Mouse (Mus musculus): ENCODE measurements around the gene Pgbd5.

The Pgbd5 gene

DNA sequence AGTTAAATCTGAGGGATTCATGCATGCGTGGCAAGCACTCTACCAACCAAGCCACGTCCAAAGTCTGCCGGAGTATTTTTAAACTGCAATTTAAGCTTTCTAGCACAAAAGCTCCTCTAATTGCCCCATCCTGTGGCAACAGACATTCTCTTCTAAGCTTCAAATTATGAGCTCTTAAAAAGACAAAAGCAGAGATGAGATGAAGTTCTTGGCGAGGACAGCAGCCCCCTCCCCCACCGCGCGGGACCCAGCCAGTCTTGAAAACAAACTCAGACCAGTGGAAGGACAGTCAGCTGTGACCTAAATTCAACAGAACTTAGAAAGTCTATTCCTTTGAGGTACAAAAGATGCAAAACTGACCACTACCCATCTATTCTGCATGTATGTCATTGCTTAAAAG, 48.3 kb downstream of the Pgbd5 start:
- DNase-seq (ENCODE audit: low spot score): no peak

DNA sequence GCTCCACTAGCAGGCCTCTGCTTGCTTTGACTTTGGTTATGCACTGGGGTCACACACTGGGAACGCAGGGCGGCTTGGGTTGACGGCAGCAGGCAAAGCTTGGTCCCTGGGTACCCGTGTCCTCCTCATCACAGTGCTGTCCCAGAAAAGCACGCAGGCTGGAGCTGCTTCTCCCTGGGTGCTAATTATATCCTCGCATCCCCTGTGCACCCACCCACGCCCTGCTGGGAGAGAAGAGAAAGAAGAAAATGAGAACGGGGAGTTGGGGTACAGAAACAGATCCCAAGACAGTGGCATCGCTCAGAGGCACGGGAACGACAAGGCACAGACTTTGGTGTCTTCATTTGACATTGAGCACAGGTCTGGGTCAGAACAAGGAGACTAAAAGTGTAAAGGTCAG, 50.0 kb downstream of the Pgbd5 start:
- no peak for DNase-seq (ENCODE audit: low spot score)

DNA sequence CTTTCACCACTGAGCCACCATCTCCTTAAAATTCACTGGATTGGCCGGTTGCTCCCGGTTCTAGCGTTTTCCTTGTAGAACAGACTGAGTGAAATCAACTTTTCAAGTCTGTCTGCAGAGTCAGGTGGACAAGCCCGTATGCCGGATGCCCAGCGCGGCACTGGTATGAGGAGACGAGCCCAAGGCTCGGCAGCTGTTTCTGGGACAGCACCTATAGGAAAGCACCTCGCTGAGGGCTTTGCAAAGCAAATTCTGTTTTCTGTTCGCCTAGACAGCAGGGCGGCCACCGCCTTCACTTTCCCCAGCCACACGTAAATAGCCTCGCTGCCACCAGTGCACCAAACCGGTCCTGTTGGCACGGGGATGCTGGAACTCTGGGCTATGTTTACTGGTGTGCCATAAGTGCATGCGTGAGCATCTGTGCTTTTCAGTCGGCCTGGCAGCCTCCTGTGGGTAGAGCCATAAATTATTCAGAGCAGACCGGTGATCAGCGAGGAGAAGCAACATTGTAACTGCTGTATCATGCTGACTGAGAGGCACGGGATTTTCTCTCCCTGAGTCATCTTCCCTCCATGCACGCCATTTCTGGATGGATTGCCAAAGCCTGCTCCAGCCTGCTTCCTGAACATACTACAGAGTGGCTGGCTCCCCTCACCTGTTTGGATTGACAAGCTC, 53.1 kb downstream of the Pgbd5 start:
- no peak for DNase-seq (ENCODE audit: low spot score)

DNA sequence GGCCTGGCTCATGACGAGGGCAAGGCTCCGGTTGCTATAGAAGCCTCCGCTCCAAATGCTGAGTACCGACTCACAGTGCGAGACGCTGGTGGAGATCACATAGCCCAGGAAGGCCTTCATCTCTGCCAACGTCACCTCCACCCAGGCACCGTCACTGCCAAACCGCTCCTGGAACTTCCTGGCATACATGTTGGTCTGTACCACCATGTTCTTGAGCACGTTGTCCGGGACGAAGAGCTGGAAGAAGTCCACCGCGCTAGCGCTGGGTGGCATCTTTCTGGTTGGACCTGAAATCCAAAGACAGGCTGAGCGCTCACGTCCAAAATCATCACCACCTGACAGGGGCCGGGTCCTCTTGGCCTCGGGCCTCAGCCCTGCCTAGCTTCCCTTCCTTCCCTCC, 55.1 kb downstream of the Pgbd5 start:
- no peak for DNase-seq (ENCODE audit: low spot score)

DNA sequence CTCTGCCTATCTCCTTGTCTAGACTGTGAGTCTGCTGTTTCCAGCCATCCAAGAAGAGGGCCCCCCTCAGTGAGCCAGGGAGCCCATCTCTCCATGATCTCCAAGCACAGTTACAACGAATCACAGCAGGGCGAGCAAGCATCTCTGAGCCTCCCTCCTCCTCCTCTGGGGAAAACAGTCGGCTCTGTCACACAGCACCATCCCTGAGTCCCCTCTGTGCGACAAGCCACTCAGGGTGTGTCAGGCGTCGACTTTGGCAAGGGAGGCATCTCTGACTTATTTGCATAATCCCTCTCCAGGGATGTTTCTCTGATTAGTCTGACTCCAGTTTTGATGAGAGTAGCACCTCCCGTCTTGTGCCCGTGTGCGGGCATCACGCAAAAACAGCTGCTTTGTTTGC, 57.2 kb downstream of the Pgbd5 start:
- no peak for DNase-seq (ENCODE audit: low spot score)

DNA sequence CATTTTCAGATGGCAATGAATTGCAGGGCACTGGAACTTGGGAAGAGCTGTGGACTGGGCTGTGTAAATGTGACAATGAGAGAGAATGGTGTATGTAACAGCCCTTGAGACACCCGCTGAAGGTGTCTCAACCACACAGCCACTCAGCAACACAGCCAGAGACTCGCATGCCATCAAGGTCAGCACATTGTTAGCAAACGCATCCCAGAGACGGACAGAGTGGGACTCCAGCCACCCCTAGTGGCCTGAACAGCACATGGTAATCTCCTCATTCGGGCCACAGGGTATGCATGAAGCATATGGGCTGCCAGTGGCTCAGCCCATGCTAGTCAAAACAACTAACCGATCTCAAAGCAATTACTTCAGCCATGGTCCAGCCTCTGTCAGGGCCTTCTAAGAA, 60.2 kb downstream of the Pgbd5 start:
- no peak for DNase-seq (ENCODE audit: low spot score)

DNA sequence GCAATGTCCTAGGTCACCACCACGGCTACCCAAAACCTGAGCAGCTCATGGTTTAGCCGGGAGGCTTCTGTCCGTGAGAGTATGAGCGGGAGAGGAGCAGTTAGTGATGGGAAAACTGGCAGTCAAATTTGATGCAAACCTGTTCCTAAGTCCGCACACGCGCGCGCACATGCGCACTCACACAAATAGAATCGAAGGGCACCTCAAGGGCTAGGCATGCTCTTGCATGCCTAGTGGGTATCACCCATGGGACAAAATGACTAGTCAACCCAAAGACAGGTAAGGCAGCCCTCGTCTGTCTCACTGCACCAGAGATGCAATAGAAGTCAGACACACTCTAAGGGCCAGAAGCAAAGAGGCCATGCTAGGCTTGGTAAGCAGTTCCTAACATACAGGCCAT, 63.1 kb downstream of the Pgbd5 start:
- no peak for DNase-seq (ENCODE audit: low spot score)

DNA sequence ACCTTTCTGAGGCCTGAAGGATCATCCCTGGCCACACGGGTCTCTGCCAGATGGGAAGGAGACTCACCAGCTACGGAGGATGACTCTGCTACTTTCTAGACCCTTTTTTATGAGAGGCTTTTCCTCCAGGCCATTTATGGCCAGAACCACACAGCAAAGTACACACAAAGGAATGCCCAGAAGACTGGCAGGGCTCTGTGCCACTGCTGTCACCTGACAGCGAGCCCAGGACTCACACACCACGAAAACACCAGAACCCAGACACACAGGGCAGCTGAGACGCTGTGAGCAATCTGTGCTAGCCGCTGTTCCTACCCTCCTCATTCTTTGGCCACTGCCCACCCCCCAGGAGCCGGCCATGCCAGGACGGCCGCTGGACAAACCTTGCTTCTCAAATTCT, 63.7 kb downstream of the Pgbd5 start:
- no peak for DNase-seq (ENCODE audit: low spot score)

DNA sequence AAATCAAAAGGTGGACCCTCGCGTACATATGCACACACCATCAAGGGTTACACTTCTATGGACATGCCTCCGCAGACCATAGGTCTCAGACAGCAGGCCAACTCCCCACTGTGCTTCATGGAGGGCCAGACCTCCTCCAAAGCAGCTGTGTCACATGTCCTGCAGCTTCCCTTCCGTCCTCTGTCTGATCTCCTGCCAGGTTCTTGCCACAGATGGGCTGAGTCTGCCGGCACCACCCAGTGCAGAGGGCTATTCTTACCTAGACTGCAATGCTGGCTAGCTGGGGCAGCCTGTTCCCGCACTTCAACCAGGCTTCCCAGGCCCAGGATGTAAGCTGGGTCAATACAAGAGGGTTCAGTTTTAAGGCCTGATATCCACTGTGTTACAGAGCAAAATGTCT, 64.3 kb downstream of the Pgbd5 start:
- DNase-seq (ENCODE audit: low spot score): no peak

DNA sequence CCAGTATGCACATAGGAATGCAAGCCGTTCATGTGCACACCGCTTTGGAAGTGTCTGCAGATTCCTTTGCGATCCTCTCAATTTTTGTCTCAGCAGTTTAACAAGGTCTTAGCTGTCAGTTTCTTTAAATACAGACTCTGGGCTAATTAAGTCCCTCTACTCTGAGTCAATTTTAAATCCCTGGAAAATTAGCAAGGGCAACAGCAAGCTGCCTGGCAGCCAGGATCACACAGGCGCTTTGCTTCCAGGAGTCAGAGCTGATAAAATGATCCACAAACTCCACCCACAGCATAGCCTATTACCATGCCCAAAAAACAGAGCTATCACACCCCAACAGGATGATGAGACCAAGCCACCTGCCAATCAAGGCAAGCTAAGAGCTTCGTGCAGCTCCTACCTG, 65.7 kb downstream of the Pgbd5 start:
- DNase-seq (ENCODE audit: low spot score): no peak

DNA sequence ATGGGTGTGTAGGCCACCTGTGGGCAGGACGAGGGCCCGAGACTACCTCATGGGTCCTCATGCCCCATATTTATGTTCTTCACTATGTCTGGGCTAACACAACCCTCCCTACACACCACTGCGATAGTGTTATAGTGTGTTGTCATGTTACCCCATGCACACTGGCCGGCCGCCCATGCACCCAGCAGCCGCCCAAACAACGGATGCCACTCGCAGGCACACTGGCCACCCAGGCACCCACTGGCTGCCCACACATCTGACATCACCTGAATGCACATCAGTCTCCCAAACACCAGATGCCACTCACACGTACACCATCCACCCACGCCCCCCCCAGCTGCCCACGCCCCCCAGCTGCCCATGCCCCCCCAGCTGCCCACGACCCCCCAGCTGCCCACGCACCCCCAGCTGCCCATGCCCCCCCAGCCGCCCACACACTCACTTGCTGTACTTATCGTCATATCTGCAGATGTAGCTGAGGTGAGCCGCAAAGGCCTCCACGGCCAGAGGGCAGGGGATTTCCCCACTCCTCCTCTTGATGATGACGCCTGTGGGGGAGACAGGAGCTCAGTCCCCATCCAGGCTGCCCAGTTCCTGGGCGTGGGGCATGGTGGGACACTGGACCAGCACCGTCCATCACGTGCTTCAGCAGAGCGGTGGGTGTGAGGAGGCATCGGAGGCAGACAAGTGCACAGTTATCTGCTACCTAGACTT, 67.9 kb downstream of the Pgbd5 start:
- no peak for DNase-seq (ENCODE audit: low spot score)

DNA sequence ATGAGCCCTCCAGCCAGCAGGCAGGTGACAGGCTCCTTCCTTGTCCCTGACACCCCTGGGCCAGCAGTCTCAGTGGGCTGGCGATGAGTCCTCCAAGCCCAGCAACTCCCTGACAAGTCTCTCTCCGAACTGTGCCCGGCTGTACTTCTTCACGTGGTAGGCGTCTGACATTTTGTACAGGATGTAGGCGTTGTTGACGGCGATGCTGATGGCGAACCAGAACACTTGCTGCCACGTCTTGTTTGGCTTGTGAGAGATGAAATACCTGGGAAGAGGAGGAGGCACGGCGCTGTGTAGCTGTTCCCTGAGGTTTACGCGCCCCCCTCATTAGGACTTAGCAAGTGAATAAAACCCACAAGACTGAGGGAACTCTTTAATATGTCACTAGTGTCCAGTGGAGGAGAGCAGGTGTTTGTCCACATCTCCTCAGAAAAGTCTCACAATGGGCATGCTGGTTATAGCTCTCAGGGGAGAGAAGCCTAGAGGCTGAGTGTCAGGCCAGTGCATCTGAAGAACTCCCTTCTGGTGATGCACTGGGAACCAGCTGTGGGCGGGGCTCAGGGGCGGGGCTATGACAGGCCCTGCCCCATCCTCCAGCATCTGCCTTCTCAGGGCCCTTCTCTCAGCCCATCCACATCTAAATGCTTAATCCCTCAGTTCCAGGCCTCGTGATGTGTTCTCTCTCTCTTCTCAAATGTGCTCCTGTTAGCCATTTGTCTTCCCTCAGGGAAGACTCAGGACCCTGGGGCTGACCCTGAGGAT, 68.9 kb downstream of the Pgbd5 start:
- DNase-seq (ENCODE audit: low spot score): no peak

DNA sequence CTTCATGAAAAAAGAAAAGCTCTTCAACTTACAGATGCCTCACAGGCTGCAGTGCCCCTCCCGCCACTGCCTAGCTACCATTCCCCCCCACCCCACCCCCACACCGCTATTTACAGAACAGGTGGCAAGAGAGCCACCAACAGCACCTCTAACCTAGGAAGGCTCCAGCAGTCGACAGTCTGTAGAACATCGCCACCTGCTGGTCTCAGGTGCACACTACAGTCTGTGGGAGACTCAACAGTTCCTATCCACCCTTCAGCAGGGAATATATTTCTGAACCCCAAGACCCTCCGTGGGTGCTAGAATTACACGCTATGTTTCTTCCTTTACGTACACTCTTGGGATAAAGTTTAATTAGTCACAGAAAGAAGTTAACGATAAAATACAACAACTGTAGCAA, 71.2 kb downstream of the Pgbd5 start:
- DNase-seq (ENCODE audit: low spot score): peak; percentile 28

DNA sequence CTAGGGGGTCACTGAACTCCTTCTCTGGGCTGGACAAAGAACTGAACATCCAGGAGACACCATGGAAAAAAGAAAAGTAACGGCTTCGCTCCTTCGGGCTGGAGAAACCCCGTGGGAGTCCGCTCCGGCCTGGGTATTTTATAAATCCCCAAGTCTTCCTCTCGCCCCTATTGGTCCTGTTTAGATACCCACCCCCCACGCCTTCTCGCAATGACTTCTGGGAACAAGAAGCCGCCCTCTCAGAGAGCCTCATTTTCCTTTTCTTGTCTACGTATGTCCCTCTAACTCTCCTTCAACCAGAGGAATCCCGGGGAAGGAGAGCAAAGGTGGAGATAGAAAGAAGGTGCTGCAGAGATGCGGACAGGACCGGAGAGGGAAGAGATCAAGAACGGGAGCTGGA, 76.1 kb downstream of the Pgbd5 start:
- no peak for DNase-seq (ENCODE audit: low spot score)

DNA sequence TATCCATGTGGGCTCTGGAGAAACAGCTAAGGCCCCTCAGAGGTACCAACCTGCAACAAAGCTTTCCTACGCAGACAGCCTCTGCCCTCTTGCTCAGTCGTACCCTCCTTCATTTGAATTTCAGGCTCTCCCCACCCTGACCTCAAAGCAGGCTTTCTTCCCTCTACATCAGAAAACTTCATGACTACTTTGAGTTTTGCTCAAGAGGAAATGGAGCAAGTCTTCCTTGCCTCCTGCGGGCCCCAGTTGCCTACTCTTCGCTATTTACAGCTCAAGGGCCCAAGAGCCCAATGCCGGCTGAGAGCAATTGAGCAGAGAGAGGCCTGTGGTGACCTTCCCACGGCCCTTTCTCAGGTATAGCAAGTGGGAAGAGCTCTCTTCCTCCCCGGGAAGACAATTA, 76.9 kb downstream of the Pgbd5 start:
- no peak for DNase-seq (ENCODE audit: low spot score)

DNA sequence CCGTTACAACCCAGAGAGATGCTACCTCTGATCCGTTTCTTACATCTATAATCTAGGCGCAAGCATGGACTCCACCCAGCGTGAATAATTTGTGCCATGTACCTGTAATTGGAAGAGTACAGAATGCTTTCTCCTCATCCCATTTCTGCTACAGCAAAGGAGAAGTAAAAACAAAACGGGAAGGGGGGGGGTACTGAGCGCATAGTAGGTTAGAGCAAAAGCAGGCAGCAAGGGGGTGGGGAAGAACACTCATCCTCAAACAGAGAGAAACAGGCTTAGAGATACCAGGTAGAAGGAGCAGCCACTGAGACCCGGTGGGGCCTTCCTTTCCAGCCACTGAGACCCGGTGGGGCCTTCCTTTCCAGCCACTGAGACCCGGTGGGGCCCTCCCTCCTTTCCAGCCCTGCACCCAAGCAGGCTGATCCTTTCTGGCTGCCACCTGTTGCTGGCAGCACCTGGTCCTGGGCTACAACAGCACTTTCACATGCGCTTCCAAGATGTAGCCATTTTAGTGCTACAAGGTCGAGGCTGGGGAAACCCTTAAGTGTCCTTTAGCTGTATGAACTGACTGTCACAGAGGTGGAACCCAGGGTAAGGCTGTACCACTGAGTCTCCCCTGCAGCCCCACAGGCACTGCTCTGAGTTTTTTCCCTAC, 77.6 kb downstream of the Pgbd5 start:
- no peak for DNase-seq (ENCODE audit: low spot score)

DNA sequence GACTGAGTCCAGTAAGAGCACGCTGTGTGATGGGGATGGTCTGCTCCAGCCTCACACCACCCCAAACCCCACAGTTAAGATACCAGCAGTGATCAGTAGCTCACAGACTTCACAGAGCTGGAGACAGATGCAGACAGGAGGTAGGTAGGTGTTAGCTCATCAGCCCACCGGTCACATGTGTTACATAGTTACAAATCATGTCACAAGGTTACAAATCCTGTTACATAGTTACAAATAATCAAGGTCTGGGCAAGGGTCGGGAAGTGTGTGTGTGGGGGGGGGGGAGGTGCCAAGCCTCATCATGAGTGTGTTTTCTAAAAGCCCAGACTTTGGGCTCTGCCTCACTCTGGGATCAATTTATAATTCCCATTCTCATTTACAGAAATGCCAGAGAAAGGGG, 78.5 kb downstream of the Pgbd5 start:
- no peak for DNase-seq (ENCODE audit: low spot score)

DNA sequence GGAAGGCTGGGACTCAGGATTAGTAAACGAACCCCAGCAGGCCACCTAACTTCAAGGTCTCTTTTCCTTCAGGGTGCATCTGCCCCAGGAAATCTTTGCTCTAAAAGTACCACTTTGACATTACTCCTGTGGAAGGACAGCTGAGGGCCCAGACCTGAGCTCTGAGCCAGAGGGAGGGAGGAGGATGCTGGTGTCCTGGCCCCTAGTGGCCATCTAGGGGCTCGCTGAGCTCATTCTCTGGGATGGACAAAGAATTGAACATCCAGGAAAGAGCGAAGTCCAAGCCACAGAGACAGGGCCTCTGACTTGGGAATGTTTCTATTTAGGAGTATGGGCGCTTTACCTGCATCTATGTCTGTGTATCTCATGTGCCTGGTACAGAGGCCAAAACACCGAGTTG, 87.8 kb downstream of the Pgbd5 start:
- DNase-seq (ENCODE audit: low spot score): no peak

DNA sequence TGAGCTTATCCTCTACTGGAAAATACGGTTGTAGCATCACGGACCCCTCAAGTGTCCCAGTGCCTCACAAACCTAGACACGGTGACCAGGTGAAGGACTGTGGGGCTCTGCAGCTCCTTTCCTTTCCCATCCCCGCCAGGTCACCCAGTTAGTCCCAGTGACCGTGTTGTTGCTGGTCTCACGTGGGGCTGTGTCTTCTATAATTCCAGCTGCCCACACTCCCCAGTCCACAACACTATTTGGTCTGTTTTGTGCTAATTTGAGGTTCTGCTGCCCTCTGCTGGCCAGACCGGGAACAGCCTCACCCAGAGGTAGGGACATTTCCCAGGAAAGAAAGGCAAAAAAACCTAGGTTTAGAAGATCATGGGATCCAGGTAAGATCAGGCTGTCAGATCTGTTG, 89.8 kb downstream of the Pgbd5 start:
- peak; percentile 53 for DNase-seq (ENCODE audit: low spot score)

DNA sequence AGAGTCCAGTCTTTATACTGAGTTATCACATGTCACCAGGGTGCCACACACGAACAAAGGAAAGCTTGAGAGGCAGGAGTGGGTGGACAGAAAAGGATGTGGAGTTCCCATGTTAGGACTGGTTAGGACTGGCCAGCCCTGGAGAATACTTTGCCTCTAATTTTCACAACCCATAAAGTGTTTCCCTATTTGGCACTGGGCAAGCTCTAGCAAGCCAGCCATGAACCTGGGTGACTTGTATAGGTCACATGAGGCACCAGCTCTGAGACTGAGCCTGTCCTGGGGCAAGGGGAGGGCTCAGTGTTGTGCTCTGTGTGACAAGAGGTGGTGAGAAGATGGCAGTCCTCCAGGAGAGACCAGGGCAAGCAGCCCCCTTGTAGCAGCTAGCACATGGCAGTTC, 91.4 kb downstream of the Pgbd5 start:
- no peak for DNase-seq (ENCODE audit: low spot score)

DNA sequence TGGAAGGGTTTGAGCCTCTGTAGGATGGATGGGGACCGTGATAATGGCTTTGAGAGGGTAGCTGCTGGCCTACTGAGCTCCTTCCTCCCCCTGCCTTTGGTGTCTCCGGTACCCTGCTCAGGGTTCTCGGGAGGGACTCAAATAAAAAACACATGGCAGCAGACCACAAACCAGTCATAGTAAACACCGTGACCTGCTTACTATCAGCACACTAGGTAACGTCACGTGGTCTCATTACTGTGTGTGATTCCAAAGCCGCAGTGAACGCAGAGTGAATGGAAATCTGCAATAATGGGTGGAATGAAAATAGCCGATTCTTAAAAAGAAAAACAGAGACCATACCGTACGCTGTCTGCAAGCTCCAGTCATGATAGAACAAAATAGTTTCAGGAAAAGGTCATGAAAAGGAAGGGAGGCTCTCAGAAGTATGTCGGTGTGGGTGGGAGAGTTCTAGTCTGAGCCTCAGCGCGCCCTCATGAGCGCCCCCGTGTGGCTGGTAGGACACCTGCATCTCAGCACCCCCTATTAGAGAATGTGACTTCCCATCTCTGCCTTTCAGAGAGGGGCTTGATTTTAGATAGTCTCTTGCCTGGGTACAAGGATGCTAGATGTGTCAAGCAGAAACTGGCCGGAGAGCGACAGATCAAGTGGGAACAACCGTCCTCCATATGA, 92.5 kb downstream of the Pgbd5 start:
- peak; percentile 28 for DNase-seq (ENCODE audit: low spot score)

DNA sequence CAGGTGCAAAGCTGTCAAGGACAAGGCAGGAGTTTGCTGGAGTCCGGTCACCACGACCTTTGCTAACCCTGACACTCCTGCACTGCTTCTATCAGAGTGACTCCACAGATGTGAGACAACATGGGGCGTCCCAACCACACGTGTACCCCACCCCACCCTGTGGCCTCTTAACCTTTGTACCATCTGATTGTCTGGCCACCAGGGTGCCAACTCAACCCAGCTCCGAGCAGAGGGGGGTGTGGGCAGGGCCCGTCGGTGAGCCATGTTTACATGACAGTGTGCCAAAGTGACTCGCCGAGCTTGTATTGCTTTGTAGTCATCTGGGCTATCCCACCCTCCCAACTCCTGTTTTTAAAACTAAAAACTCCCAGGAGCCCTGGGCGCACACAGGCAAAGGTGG, 94.4 kb downstream of the Pgbd5 start:
- no peak for DNase-seq (ENCODE audit: low spot score)

Measured in yolk sac, embryonic 10.5 days (tissue).